Mouse (Mus musculus) midbrain, embryonic 13.5 days (tissue): ENCODE data around the gene Robo1. TPM values are rescaled to one million over a fixed set of nuclear protein-coding genes. Genes with fewer than 3 reads are reported as not detected.
A peak's percentile ranks its signal among the peaks of the same experiment; 100 is the strongest.
"Not testable (repeated sequence)": the region's sequence is repeated elsewhere in the genome, so short reads cannot be mapped to it uniquely, and the experiment has no call there.

Source experiments
- ATAC-seq: fragments of 200-750 bp; cut with Nextera tagmentation; 2 replicates; pipeline ENCODE4 v1.8.0; 2017; ENCODE audit warnings: mild to moderate bottlenecking, moderate TSS enrichment, moderate library complexity
- H3K27ac ChIP-seq: fragments of 300-500 bp; sonication (generic); 2 replicates; pipeline ENCODE4 v1.5.1; 2015; ENCODE audit warnings: inconsistent platforms, mild to moderate bottlenecking, moderate library complexity
- H3K27me3 ChIP-seq: fragments of 300-500 bp; sonication (generic); 2 replicates; pipeline ENCODE4 v1.6.1; 2015; ENCODE audit warnings: mild to moderate bottlenecking, inconsistent platforms
- H3K36me3 ChIP-seq: fragments of 300-500 bp; sonication (generic); 2 replicates; pipeline ENCODE4 v1.6.1; 2015; ENCODE audit warnings: mild to moderate bottlenecking, inconsistent platforms
- H3K4me1 ChIP-seq: fragments of 300-500 bp; sonication (generic); replicated peaks from 2 replicates; pipeline ENCODE4 v1.6.1; 2015; ENCODE audit warnings: inconsistent platforms
- H3K4me2 ChIP-seq: fragments of 300-500 bp; sonication (generic); replicated peaks from 2 replicates; pipeline ENCODE4 v1.6.1; 2015; ENCODE audit warnings: moderate library complexity, mild to moderate bottlenecking, inconsistent platforms
- H3K4me3 ChIP-seq: fragments of 300-500 bp; sonication (generic); replicated peaks from 2 replicates; pipeline ENCODE4 v1.5.1; 2015; ENCODE audit warnings: mild to moderate bottlenecking, inconsistent platforms
- H3K9ac ChIP-seq: fragments of 300-500 bp; sonication (generic); replicated peaks from 2 replicates; pipeline ENCODE4 v1.6.1; 2015; ENCODE audit warnings: mild to moderate bottlenecking, inconsistent platforms
- H3K9me3 ChIP-seq: fragments of 300-500 bp; sonication (generic); 2 replicates; pipeline ENCODE4 v1.6.1; 2016; ENCODE audit warnings: mild to moderate bottlenecking, inconsistent platforms
- WGBS: fragments of 180-500 bp; shearing (Covaris S2); methylation state at CpG from one replicate; pipeline ENCODE4 v1.1.7; 2015; 5-methylcytosine and 5-hydroxymethylcytosine counted together
- polyA plus RNA-seq: library from polyadenylated mRNA; unstranded; fragments of >200 nt; fragmentation: Nextera tagmentation; extraction: Ambion mirVana; gene quantifications from 2 replicates; pipeline ENCODE4 v1.2.1, GENCODE M21; 2015

Gene Robo1
- polyA plus RNA-seq, 1 experiment from 2014 or later: 81.1 TPM

DNA sequence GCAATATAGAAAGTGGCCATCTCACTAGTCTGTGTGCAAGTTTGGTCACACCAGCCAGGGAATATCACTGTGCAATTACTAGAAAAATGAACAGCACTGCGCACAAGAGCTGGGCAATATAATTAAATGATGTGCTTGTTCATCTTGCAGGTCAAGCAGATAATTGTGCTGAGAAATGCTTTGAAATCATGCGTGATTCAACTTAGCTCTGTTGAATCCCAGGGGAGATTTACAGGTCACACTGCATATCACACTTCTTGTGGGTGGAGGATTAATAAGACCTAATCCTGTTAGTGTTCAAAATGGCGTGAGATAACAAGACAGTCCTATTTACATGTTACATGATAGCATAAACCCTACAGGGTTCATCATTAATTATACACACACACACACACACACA lies 157.6 kb downstream of the Robo1 start:
- Histone ChIP-seq H3K9ac (no peak overlapping the region), H3K9me3 (no peaks in the 10 kb centered on the region), H3K4me1 (peaks cover 11% of the 10 kb centered on the region), H3K27me3 (no peaks in the 10 kb centered on the region), H3K36me3 (no peaks in the 10 kb centered on the region), H3K4me2 (no peak overlapping the region), H3K27ac (no peak overlapping the region), H3K4me3 (no peak overlapping the region)
- 30% methylated on average over 3 of the region's 3 CpGs for WGBS
- ATAC-seq: peak; percentile 68; the same call in 1 of the 2 replicates

- no peak overlapping the region for H3K4me2 ChIP-seq
- ATAC-seq: peak; percentile 80
- 18% methylated on average over 2 of the region's 2 CpGs for WGBS
Observed at GRCm38 (mm10) chr16:72470037-72470673, 162.0 kb downstream of the Robo1 start.

DNA sequence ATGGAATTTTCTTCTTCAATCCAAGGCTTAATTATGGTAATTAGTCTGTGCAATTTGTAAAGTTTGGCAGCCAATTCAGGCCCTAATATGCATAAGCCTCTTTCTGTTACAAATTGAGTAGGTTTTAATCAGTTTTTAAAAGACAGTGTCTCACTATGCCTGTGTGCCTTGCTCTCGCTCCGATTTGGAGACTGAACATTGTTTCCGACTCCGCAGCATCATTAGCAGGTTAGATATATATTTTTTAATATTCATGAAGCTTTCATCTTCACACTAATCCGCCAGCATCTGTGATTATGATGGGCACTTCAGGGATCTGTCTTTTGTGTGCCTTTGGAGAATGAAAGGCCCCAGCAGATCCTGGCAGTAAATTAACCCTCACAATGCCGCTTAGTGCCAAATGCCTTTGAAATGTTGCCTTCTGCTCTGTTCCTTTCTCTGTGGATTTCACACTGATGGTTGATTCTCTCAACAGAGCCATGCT lies 202.7 kb downstream of the Robo1 start:
- Histone ChIP-seq H3K4me3 (peak overlapping the region; percentile 19), H3K4me2 (peak overlapping the region; percentile 39), H3K9me3 (no peaks in the 10 kb centered on the region), H3K36me3 (no peaks in the 10 kb centered on the region), H3K27ac (peak overlapping the region; percentile 85), H3K27me3 (no peaks in the 10 kb centered on the region), H3K4me1 (peaks cover 16% of the 10 kb centered on the region), H3K9ac (peak overlapping the region; percentile 28; the same call in 1 of the 2 replicates)
- peak; percentile 97 for ATAC-seq
- WGBS: 4% methylated on average over 6 of the region's 6 CpGs

More at GRCm38 (mm10) chr16:72470037-72470673, 162.0 kb downstream of the Robo1 start:
- Histone ChIP-seq H3K27me3 (no peaks in the 10 kb centered on the region), H3K9ac (no peak overlapping the region), H3K4me1 (peaks cover 18% of the 10 kb centered on the region), H3K9me3 (no peaks in the 10 kb centered on the region), H3K36me3 (no peaks in the 10 kb centered on the region), H3K27ac (peak overlapping the region; percentile 72), H3K4me3 (no peak overlapping the region)

DNA sequence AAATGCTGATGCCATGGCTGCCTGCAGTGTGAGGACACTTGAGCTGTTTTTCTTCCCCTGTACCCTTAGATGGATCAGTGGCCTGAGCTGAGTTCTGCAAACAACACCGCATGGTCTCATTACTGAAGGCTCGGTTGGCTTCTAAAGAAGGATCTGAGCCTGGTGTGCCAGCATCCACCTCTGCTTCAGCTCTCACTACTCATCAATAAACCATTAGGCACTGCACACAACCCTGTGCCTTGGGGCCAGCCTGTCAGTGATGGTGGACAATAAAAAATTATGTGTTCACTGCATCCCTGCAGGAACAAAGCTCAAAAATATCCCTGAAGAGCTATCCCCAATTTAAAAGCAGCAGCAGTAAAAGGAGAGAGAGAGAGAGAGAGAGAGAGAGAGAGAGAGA lies 223.2 kb downstream of the Robo1 start:
- 55% methylated on average over 2 of the region's 2 CpGs for WGBS
- no peak overlapping the region; the same call in 1 of the 2 replicates for H3K27ac ChIP-seq
- H3K36me3 ChIP-seq: no peaks in the 10 kb centered on the region
- no peak overlapping the region for H3K4me3 ChIP-seq
- H3K9me3 ChIP-seq: no peaks in the 10 kb centered on the region
- peaks cover 3% of the 10 kb centered on the region for H3K4me1 ChIP-seq
- H3K4me2 ChIP-seq: no peak overlapping the region
- ATAC-seq: 0 out of 2 replicates have a peak, but pooled peaks have one; percentile 20
- H3K27me3 ChIP-seq: no peaks in the 10 kb centered on the region
- H3K9ac ChIP-seq: no peak overlapping the region

DNA sequence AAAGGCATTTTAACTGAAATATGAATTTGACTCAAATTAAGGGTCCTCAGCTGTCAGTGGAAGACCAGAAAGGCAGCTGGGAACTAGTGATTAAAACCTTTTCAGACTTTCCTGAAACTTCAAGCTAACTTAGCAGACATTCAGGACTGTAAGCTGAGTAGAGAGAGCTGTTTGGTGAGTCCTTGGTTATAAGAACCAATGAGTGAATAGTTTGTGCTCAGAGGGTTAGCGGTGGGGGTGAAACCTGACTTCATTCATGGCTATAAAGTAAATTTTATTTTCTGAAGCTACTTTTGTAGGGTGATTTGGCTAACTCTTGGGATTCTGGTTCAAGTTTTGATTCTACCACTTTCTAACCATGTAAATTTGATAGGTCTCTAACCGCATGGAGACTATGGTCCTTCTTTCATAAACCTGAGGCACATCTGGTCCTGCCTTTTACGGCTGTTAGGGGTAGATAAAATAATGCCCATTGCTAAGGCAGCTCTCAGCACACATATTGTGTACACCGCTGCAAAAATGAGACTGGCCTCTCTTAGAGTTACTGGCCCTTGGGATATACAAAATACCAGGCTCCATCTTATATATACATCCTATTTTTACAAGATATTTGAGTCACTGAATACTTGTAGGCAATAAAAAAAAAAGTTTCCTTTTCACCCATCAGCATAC lies 225.9 kb downstream of the Robo1 start:
- no peak for ATAC-seq
- H3K4me2 ChIP-seq: no peak overlapping the region
- H3K4me3 ChIP-seq: no peak overlapping the region
- no peaks in the 10 kb centered on the region for H3K9me3 ChIP-seq
- no peaks in the 10 kb centered on the region for H3K36me3 ChIP-seq
- no peak overlapping the region for H3K27ac ChIP-seq
- WGBS: 94% methylated on average over 4 of the region's 4 CpGs
- no peak overlapping the region for H3K9ac ChIP-seq
- H3K27me3 ChIP-seq: no peaks in the 10 kb centered on the region
- peaks cover 3% of the 10 kb centered on the region for H3K4me1 ChIP-seq

GRCm38 (mm10) chr16:72538171-72538570 lies 230.1 kb downstream of the Robo1 start:
- H3K4me1 ChIP-seq: no peaks in the 10 kb centered on the region
- H3K9me3 ChIP-seq: no peaks in the 10 kb centered on the region
- H3K4me2 ChIP-seq: no peak overlapping the region
- no peak overlapping the region for H3K4me3 ChIP-seq
- no peaks in the 10 kb centered on the region for H3K36me3 ChIP-seq
- no peak overlapping the region for H3K9ac ChIP-seq
- ATAC-seq: no peak
- no peak overlapping the region for H3K27ac ChIP-seq
- WGBS: 59% methylated on average over 3 of the region's 3 CpGs
- H3K27me3 ChIP-seq: no peaks in the 10 kb centered on the region

GRCm38 (mm10) chr16:72543928-72544327 lies 235.8 kb downstream of the Robo1 start:
- no peaks in the 10 kb centered on the region for H3K9me3 ChIP-seq
- ATAC-seq: no peak
- WGBS: 61% methylated on average over 3 of the region's 3 CpGs
- no peaks in the 10 kb centered on the region for H3K36me3 ChIP-seq
- no peak overlapping the region for H3K27ac ChIP-seq
- no peak overlapping the region for H3K4me2 ChIP-seq
- H3K4me1 ChIP-seq: 0 out of 2 replicates have a peak, but pooled peaks cover 4% of the 10 kb centered on the region
- no peak overlapping the region for H3K4me3 ChIP-seq
- no peak overlapping the region for H3K9ac ChIP-seq
- no peaks in the 10 kb centered on the region for H3K27me3 ChIP-seq

DNA sequence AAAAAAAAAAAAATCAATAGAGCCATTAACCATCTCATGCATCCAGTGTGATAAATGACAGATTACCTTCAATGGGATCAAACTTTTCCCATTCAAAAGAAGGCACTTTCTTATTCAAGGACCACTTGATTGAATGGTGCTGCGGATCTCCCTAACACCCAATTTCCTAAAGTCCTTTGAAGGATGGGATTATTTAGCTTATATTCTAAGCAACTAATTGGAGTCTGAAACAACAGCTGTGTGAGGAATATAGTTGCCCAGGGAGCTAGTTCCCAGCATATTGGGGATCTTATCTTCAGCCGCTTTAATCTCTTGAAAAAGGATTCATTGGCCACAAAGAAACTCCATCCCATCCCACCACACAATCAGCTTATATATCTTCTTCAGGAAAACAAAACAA lies 236.8 kb downstream of the Robo1 start:
- no peak overlapping the region for H3K9ac ChIP-seq
- ATAC-seq: no peak
- H3K27me3 ChIP-seq: no peaks in the 10 kb centered on the region
- H3K36me3 ChIP-seq: no peaks in the 10 kb centered on the region
- H3K4me3 ChIP-seq: no peak overlapping the region
- 15% methylated on average over 2 of the region's 2 CpGs for WGBS
- H3K9me3 ChIP-seq: no peaks in the 10 kb centered on the region
- H3K4me1 ChIP-seq: 0 out of 2 replicates have a peak, but pooled peaks cover 4% of the 10 kb centered on the region
- H3K27ac ChIP-seq: no peak overlapping the region
- H3K4me2 ChIP-seq: no peak overlapping the region

- Histone ChIP-seq H3K9ac (no peak overlapping the region), H3K27me3 (no peaks in the 10 kb centered on the region), H3K36me3 (no peaks in the 10 kb centered on the region), H3K9me3 (no peaks in the 10 kb centered on the region), H3K4me2 (peak overlapping the region; percentile 11; the same call in 1 of the 2 replicates), H3K4me3 (no peak overlapping the region), H3K27ac (peak overlapping the region; percentile 54), H3K4me1 (peaks cover 22% of the 10 kb centered on the region)
- ATAC-seq: peak; percentile 78
- WGBS: 8% methylated on average over 8 of the region's 8 CpGs
Observed at GRCm38 (mm10) chr16:72551672-72552243, 243.7 kb downstream of the Robo1 start.

DNA sequence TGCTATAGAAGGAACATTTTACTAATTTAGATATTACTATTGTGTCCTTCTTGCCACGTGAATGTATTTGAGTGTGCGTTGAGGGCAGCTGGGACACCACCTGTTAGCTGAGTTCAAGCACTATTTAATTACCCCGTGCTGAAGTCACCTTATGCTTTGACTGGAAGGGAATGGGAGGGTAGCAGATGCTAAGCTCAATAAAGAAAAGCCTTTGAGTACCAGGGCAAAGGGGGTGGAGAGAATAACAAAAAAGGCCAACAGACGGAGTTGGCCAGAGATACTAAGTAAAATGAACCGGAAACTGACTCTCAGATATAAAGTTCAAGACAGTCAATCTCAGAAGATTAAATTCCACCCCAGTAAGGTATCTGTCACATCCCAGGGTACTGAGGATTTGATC lies 245.6 kb downstream of the Robo1 start:
- peaks cover 22% of the 10 kb centered on the region for H3K4me1 ChIP-seq
- H3K4me2 ChIP-seq: no peak overlapping the region
- H3K36me3 ChIP-seq: no peaks in the 10 kb centered on the region
- ATAC-seq: no peak
- no peak overlapping the region for H3K27ac ChIP-seq
- H3K27me3 ChIP-seq: no peaks in the 10 kb centered on the region
- WGBS: 11% methylated on average over 5 of the region's 5 CpGs
- H3K9ac ChIP-seq: no peak overlapping the region
- H3K4me3 ChIP-seq: no peak overlapping the region
- no peaks in the 10 kb centered on the region for H3K9me3 ChIP-seq

- not testable (repeated sequence) for H3K4me3 ChIP-seq, ATAC-seq, H3K27ac ChIP-seq, H3K9ac ChIP-seq, H3K27me3 ChIP-seq, H3K4me2 ChIP-seq, H3K36me3 ChIP-seq, H3K9me3 ChIP-seq
- H3K4me1 ChIP-seq: peaks cover 29% of the 10 kb centered on the region
- WGBS: 31% methylated on average over 2 of the region's 2 CpGs
Observed at GRCm38 (mm10) chr16:72562149-72562548, 254.0 kb downstream of the Robo1 start.
